Mouse (Mus musculus) forebrain, embryonic 13.5 days (tissue): ENCODE data around the gene Ina. TPM values are rescaled to one million over a fixed set of nuclear protein-coding genes. Genes with fewer than 3 reads are reported as not detected.
A peak's percentile ranks its signal among the peaks of the same experiment; 100 is the strongest.

Experiments
- ATAC-seq: fragments of 200-750 bp; cut with Nextera tagmentation; 2 replicates; pipeline ENCODE4 v1.8.0; 2017
- H3K27ac ChIP-seq: fragments of 300-500 bp; sonication (generic); 2 replicates; pipeline ENCODE4 v1.5.1; 2015; ENCODE audit warnings: inconsistent platforms, mild to moderate bottlenecking, moderate library complexity
- H3K27me3 ChIP-seq: fragments of 300-500 bp; sonication (generic); 2 replicates; pipeline ENCODE4 v1.6.1; 2015; ENCODE audit warnings: mild to moderate bottlenecking, inconsistent platforms
- H3K36me3 ChIP-seq: fragments of 300-500 bp; sonication (generic); 2 replicates; pipeline ENCODE4 v1.6.1; 2015; ENCODE audit warnings: mild to moderate bottlenecking, inconsistent platforms; ENCODE audit not compliant: poor library complexity, severe bottlenecking
- H3K4me1 ChIP-seq: fragments of 300-500 bp; sonication (generic); 2 replicates; pipeline ENCODE4 v1.6.1; 2015; ENCODE audit warnings: inconsistent platforms
- H3K4me2 ChIP-seq: fragments of 300-500 bp; sonication (generic); 2 replicates; pipeline ENCODE4 v1.6.1; 2015; ENCODE audit warnings: inconsistent platforms, mild to moderate bottlenecking, moderate library complexity
- H3K4me3 ChIP-seq: fragments of 300-500 bp; sonication (generic); 2 replicates; pipeline ENCODE4 v1.5.1; 2015; ENCODE audit warnings: mild to moderate bottlenecking, inconsistent platforms
- H3K9ac ChIP-seq: fragments of 300-500 bp; sonication (generic); 2 replicates; pipeline ENCODE4 v1.6.1; 2015; ENCODE audit warnings: mild to moderate bottlenecking, inconsistent platforms
- H3K9me3 ChIP-seq: fragments of 300-500 bp; sonication (generic); replicated peaks from 2 replicates; pipeline ENCODE4 v1.6.1; 2016; ENCODE audit warnings: inconsistent platforms
- WGBS: fragments of 180-500 bp; shearing (Covaris S2); methylation state at CpG from one replicate; pipeline ENCODE4 v1.1.7; 2015; 5-methylcytosine and 5-hydroxymethylcytosine counted together
- polyA plus RNA-seq: library from polyadenylated mRNA; unstranded; fragments of >200 nt; fragmentation: Nextera tagmentation; extraction: Ambion mirVana; gene quantifications from 2 replicates; pipeline ENCODE4 v1.2.1, GENCODE M21; 2015

The Ina gene
- polyA plus RNA-seq, 1 experiment from 2014 or later = 206 TPM

- no peak for ATAC-seq
- peaks cover 4% of the 10 kb centered on the region; the same call in 1 of the 2 replicates for H3K9me3 ChIP-seq
- H3K27ac ChIP-seq = no peak overlapping the region
- H3K9ac ChIP-seq = no peak overlapping the region
- H3K4me2 ChIP-seq = no peak overlapping the region
- no peak overlapping the region for H3K4me3 ChIP-seq
- 58% methylated on average over 5 of the region's 5 CpGs for WGBS
- no peaks in the 10 kb centered on the region for H3K4me1 ChIP-seq
- no peaks in the 10 kb centered on the region for H3K36me3 ChIP-seq
- no peaks in the 10 kb centered on the region for H3K27me3 ChIP-seq
These were observed 8.6 kb upstream of the Ina start for GRCm38 (mm10) chr19:47005873-47006272.

GRCm38 (mm10) chr19:47006321-47006720 lies 8.2 kb upstream of the Ina start:
- Histone ChIP-seq H3K4me3 (no peak overlapping the region), H3K27ac (no peak overlapping the region), H3K4me1 (no peaks in the 10 kb centered on the region), H3K9me3 (peaks cover 4% of the 10 kb centered on the region; the same call in 1 of the 2 replicates), H3K36me3 (no peaks in the 10 kb centered on the region), H3K4me2 (no peak overlapping the region), H3K27me3 (no peaks in the 10 kb centered on the region), H3K9ac (no peak overlapping the region)
- WGBS = 1% methylated on average over 4 of the region's 4 CpGs
- no peak for ATAC-seq

- 94% methylated on average over 7 of the region's 7 CpGs for WGBS
- Histone ChIP-seq H3K27ac (no peak overlapping the region), H3K4me2 (no peak overlapping the region), H3K9me3 (peaks cover 4% of the 10 kb centered on the region; the same call in 1 of the 2 replicates), H3K4me3 (no peak overlapping the region), H3K27me3 (peaks cover 26% of the 10 kb centered on the region), H3K36me3 (no peaks in the 10 kb centered on the region), H3K4me1 (no peaks in the 10 kb centered on the region), H3K9ac (no peak overlapping the region)
- ATAC-seq = no peak
These were observed 5.1 kb upstream of the Ina start for GRCm38 (mm10) chr19:47009420-47009819.

GRCm38 (mm10) chr19:47009943-47010342 lies 4.6 kb upstream of the Ina start:
- WGBS = 89% methylated on average over 5 of the region's 5 CpGs
- Histone ChIP-seq H3K9ac (no peak overlapping the region), H3K4me3 (no peak overlapping the region), H3K4me1 (no peaks in the 10 kb centered on the region), H3K4me2 (no peak overlapping the region), H3K36me3 (no peaks in the 10 kb centered on the region), H3K9me3 (peaks cover 4% of the 10 kb centered on the region; the same call in 1 of the 2 replicates), H3K27me3 (peaks cover 32% of the 10 kb centered on the region), H3K27ac (no peak overlapping the region)
- no peak for ATAC-seq

GRCm38 (mm10) chr19:47012521-47013130 lies 1.9 kb upstream of the Ina start:
- Histone ChIP-seq H3K9me3 (peaks cover 4% of the 10 kb centered on the region; the same call in 1 of the 2 replicates), H3K27ac (no peak overlapping the region), H3K9ac (no peak overlapping the region), H3K4me3 (no peak overlapping the region), H3K4me1 (peaks cover 8% of the 10 kb centered on the region), H3K36me3 (no peaks in the 10 kb centered on the region), H3K27me3 (peaks cover 54% of the 10 kb centered on the region), H3K4me2 (no peak overlapping the region)
- WGBS = 83% methylated on average over 15 of the region's 15 CpGs
- no peak for ATAC-seq

GRCm38 (mm10) chr19:47013340-47014158 lies 949 bp upstream of the Ina start:
- no peak for ATAC-seq
- Histone ChIP-seq H3K4me2 (peak overlapping the region; percentile 78), H3K4me3 (peak overlapping the region; percentile 64), H3K9me3 (no peaks in the 10 kb centered on the region), H3K27me3 (peaks cover 61% of the 10 kb centered on the region), H3K4me1 (peaks cover 8% of the 10 kb centered on the region), H3K27ac (peak overlapping the region; percentile 92), H3K9ac (peak overlapping the region; percentile 83), H3K36me3 (no peaks in the 10 kb centered on the region)
- 8% methylated on average over 20 of the region's 20 CpGs for WGBS

- Histone ChIP-seq H3K9ac (peak overlapping the region; percentile 83), H3K27me3 (peaks cover 61% of the 10 kb centered on the region), H3K36me3 (no peaks in the 10 kb centered on the region), H3K27ac (peak overlapping the region; percentile 92), H3K4me3 (peak overlapping the region; percentile 64), H3K4me2 (peak overlapping the region; percentile 78), H3K4me1 (peaks cover 11% of the 10 kb centered on the region), H3K9me3 (no peaks in the 10 kb centered on the region)
- peak; percentile 42 for ATAC-seq
- under 1% methylated on average over 11 of the region's 11 CpGs for WGBS
These were observed 395 bp upstream of the Ina start for GRCm38 (mm10) chr19:47014159-47014446.

- peak; percentile 14; the same call in 1 of the 2 replicates for ATAC-seq
- Histone ChIP-seq H3K36me3 (no peaks in the 10 kb centered on the region), H3K4me1 (peaks cover 21% of the 10 kb centered on the region), H3K27ac (peak overlapping the region; percentile 92), H3K9me3 (no peaks in the 10 kb centered on the region), H3K27me3 (peaks cover 61% of the 10 kb centered on the region), H3K4me3 (peak overlapping the region; percentile 64), H3K4me2 (peak overlapping the region; percentile 78), H3K9ac (peak overlapping the region; percentile 83)
- WGBS = under 1% methylated on average over 37 of the region's 37 CpGs
These were observed 898 bp downstream of the Ina start for GRCm38 (mm10) chr19:47015396-47015795.

GRCm38 (mm10) chr19:47015965-47016364 lies 1.5 kb downstream of the Ina start:
- no peaks in the 10 kb centered on the region for H3K36me3 ChIP-seq
- WGBS = 4% methylated on average over 9 of the region's 9 CpGs
- H3K4me3 ChIP-seq = peak overlapping the region; percentile 64
- H3K9ac ChIP-seq = peak overlapping the region; percentile 83
- H3K4me1 ChIP-seq = peaks cover 21% of the 10 kb centered on the region
- H3K27ac ChIP-seq = peak overlapping the region; percentile 92; the same call in 1 of the 2 replicates
- H3K4me2 ChIP-seq = peak overlapping the region; percentile 78
- H3K9me3 ChIP-seq = no peaks in the 10 kb centered on the region
- H3K27me3 ChIP-seq = peaks cover 61% of the 10 kb centered on the region
- ATAC-seq = no peak

GRCm38 (mm10) chr19:47016487-47016886 lies 2.0 kb downstream of the Ina start:
- Histone ChIP-seq H3K9ac (peak overlapping the region; percentile 83), H3K27me3 (peaks cover 61% of the 10 kb centered on the region), H3K27ac (no peak overlapping the region)

GRCm38 (mm10) chr19:47017831-47018230 lies 3.3 kb downstream of the Ina start:
- Histone ChIP-seq H3K4me1 (peaks cover 21% of the 10 kb centered on the region), H3K9ac (peak overlapping the region; percentile 66), H3K36me3 (peaks cover 11% of the 10 kb centered on the region), H3K27ac (peak overlapping the region; percentile 73), H3K4me3 (peak overlapping the region; percentile 64), H3K4me2 (peak overlapping the region; percentile 61), H3K27me3 (peaks cover 51% of the 10 kb centered on the region), H3K9me3 (no peaks in the 10 kb centered on the region)
- 0% methylated on average over 3 of the region's 3 CpGs for WGBS
- ATAC-seq = no peak

More at GRCm38 (mm10) chr19:47016487-47016886, 2.0 kb downstream of the Ina start:
- no peaks in the 10 kb centered on the region for H3K9me3 ChIP-seq
- 1% methylated on average over 15 of the region's 15 CpGs for WGBS
- ATAC-seq = no peak
- no peaks in the 10 kb centered on the region for H3K36me3 ChIP-seq
- H3K4me3 ChIP-seq = peak overlapping the region; percentile 64
- H3K4me1 ChIP-seq = peaks cover 21% of the 10 kb centered on the region
- peak overlapping the region; percentile 78 for H3K4me2 ChIP-seq

GRCm38 (mm10) chr19:47018330-47018729 lies 3.8 kb downstream of the Ina start:
- H3K4me1 ChIP-seq = peaks cover 21% of the 10 kb centered on the region
- peak overlapping the region; percentile 73; the same call in 1 of the 2 replicates for H3K27ac ChIP-seq
- peaks cover 16% of the 10 kb centered on the region for H3K36me3 ChIP-seq
- whole genome bisulfite sequencing = 21% methylated on average over 2 of the region's 2 CpGs
- ATAC-seq = no peak
- H3K4me2 ChIP-seq = peak overlapping the region; percentile 61
- H3K4me3 ChIP-seq = peak overlapping the region; percentile 64
- H3K9ac ChIP-seq = peak overlapping the region; percentile 66
- peaks cover 46% of the 10 kb centered on the region for H3K27me3 ChIP-seq
- H3K9me3 ChIP-seq = no peaks in the 10 kb centered on the region
